Mouse (Mus musculus) spleen, adult 2 months (tissue): ENCODE measurements around the gene Slc29a3. TPM values are rescaled to one million over a fixed set of nuclear protein-coding genes. Genes with fewer than 3 reads are reported as not detected.
"Not testable (repeated sequence)": the region's sequence is repeated elsewhere in the genome, so short reads cannot be mapped to it uniquely, and the experiment has no call there.

Source experiments
- DNase-seq, 2 experiments: peaks; one replicate each; pipeline versions ENCODE4 v3.0.0 to v3.0.0-alpha.2; 2012 to 2021; ENCODE audit warnings: low spot score in 2 of 2, low read depth in 1 of 2
- H3K27ac ChIP-seq: fragments of 200-500 bp; 2 replicates; pipeline ENCODE4 v1.5.1; 2012; ENCODE audit warnings: low read length, inconsistent platforms; ENCODE audit not compliant: insufficient read depth
- H3K27me3 ChIP-seq: fragments of 200-500 bp; 2 replicates; pipeline ENCODE4 v1.6.1; 2012; ENCODE audit warnings: mild to moderate bottlenecking, moderate library complexity, low read length, inconsistent platforms; ENCODE audit not compliant: control insufficient read depth, insufficient read depth
- H3K36me3 ChIP-seq: fragments of 200-500 bp; 2 replicates; pipeline ENCODE4 v1.6.1; 2012; ENCODE audit warnings: mild to moderate bottlenecking, low read length, inconsistent platforms; ENCODE audit not compliant: control insufficient read depth, insufficient read depth
- H3K4me1 ChIP-seq: fragments of 200-500 bp; 2 replicates; pipeline ENCODE4 v1.6.1; 2011; ENCODE audit warnings: inconsistent platforms; ENCODE audit not compliant: control insufficient read depth, insufficient read depth, insufficient read length
- H3K4me3 ChIP-seq: fragments of 200-500 bp; 2 replicates; pipeline ENCODE4 v1.5.1; 2011; ENCODE audit warnings: mild to moderate bottlenecking, inconsistent platforms; ENCODE audit not compliant: insufficient read depth, insufficient read length; ENCODE audit errors: extremely low read depth
- CTCF ChIP-seq: fragments of 200-500 bp; IDR thresholded peaks from 2 replicates; pipeline ENCODE4 v1.5.1; 2011; ENCODE audit warnings: mild to moderate bottlenecking, inconsistent platforms; ENCODE audit not compliant: insufficient read depth, insufficient read length, insufficient replicate concordance; ENCODE audit errors: extremely low read depth
- POLR2A ChIP-seq: fragments of 200-500 bp; IDR thresholded peaks from 2 replicates; pipeline ENCODE4 v1.6.1; 2011; ENCODE audit warnings: low read depth, low read length, inconsistent platforms
- WGBS: fragments of 180-500 bp; shearing (Covaris S2); methylation state at CpG from one replicate; pipeline ENCODE4 v1.1.7; 2018; 5-methylcytosine and 5-hydroxymethylcytosine counted together
- polyA plus RNA-seq: library from polyadenylated mRNA; depleted of rRNA; stranded (reverse); fragments of >200 nt; gene quantifications from 2 replicates; pipeline ENCODE4 v1.2.3, GENCODE M21; 2012

Gene Slc29a3
- polyA plus RNA-seq, 1 experiment: 19.9 TPM

DNA sequence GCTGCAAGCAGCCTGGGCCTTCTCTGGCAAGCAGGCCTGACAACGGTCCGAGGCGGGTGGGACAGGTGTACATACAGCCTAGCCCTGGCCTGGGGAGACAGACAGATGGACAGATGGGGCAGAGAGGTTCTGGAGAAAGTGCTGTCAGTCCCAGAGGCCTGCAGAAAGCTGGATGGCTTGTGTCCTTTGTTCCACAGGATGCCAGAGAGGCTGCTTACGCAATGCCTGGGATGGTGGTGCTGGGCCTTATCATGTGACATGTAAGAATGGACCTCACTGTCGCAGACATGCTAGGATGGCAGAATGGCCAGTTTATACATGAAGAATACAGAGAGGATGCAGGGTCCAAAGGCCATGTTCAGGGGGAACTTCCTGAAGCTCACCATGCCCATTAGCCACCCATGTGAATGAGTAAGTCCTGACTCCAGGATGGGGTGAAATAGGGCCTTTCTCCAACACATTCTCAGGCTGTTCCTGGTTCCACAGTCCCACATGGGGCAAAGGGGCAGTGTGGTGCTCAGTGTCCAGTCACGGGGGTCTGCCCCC is 4.9 kb downstream of the Slc29a3 start:
- H3K4me1 ChIP-seq: peaks cover 33% of the 10 kb centered on the region
- H3K27me3 ChIP-seq: no peaks in the 10 kb centered on the region
- 89% methylated on average over 6 of the region's 6 CpGs for WGBS
- no peak for TF ChIP-seq CTCF
- TF ChIP-seq POLR2A: no peak
- no peak overlapping the region for H3K27ac ChIP-seq
- DNase-seq: no peak
- H3K36me3 ChIP-seq: peaks cover 3% of the 10 kb centered on the region; the same call in 1 of the 2 replicates
- no peak overlapping the region for H3K4me3 ChIP-seq

DNA sequence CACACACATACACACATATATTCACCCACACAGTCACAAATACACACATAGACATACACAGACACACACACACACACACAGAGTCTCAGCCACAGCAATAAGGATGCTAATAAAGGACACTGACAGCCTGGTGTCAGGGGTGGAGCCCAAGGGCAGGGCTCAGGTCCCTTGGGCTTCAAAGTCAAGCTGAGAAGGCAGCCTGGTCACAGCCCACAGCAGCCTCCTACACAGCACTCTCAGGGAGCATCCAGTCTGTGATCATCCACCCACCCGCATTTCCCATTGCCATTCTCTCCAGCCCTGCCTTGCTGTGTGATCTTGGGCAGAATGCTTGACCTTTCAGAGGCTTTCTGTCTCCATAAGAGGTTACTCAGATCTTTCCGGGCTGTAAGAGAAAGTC is 6.1 kb downstream of the Slc29a3 start:
- WGBS: 54% methylated on average over 2 of the region's 2 CpGs
- peaks cover 3% of the 10 kb centered on the region; the same call in 1 of the 2 replicates for H3K36me3 ChIP-seq
- H3K27me3 ChIP-seq: no peaks in the 10 kb centered on the region
- H3K4me1 ChIP-seq: peaks cover 38% of the 10 kb centered on the region
- peak overlapping the region; percentile 21 for H3K27ac ChIP-seq
- TF ChIP-seq POLR2A (no peak), CTCF (no peak)
- H3K4me3 ChIP-seq: no peak overlapping the region
- DNase-seq: peak in 1 of 2 experiments; percentile 52

DNA sequence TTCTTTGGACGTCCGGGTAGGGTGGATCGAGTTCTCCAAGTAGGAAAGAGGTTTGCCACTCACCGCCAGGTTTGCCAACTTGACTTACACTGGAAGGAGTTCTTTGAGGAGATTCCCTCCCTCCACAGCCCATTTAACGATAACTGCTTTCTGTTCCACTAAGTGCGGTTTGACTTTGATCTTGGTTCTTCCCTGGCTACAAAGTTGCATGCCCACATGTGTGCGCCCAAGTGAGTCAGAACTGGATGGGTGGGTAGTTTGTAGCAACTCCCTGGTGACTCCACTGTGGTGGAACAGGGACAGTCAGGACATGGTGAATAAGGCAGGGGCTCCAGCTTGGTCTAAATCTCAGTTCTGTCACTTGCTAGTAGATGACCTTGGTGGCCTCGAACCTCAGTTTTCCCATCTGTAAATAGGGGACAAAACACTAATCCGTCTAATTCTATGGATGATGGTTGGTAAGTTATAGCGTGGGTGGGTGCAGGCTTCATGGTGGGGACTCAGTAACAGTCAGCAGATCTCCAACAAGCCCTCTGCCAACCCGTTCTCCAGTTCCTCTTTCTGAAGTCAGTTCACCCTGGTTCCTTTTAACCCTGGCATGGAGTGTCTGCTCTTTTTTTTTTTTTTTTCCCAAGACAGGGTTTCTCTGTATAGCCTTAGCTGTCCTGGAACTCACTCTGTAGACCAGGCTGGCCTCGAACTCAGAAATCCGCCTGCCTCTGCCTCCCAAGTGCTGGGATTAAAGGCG is 7.9 kb downstream of the Slc29a3 start:
- H3K4me1 ChIP-seq: peaks cover 48% of the 10 kb centered on the region
- no peak for DNase-seq
- 0 out of 2 replicates have a peak, but pooled peaks cover 3% of the 10 kb centered on the region for H3K36me3 ChIP-seq
- H3K27ac ChIP-seq: peak overlapping the region; percentile 64
- 47% methylated on average over 14 of the region's 14 CpGs for whole genome bisulfite sequencing
- no peaks in the 10 kb centered on the region for H3K27me3 ChIP-seq
- TF ChIP-seq CTCF (no peak), POLR2A (no peak)
- no peak overlapping the region for H3K4me3 ChIP-seq

DNA sequence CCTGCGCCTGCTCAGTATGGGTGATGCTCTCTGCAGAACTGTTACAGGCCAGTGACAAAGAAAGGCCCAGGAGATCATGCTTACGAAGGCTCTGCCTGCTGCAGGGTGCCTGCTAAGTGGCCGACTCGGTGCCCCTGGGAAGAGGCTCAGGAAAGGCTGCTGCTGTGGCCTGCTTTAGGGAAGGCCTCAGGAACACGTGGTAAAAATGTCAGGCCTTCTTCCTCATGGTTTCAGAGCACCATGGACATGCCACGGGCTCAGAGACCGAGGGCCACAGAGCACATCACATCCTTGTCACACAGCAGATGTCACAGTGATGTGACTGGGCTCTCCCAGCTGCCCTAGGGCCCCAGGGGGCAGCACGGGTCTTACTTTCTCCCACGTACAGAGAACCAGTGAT is 8.9 kb downstream of the Slc29a3 start:
- Histone ChIP-seq H3K36me3 (0 out of 2 replicates have a peak, but pooled peaks cover 3% of the 10 kb centered on the region), H3K27ac (peak overlapping the region; percentile 47; the same call in 1 of the 2 replicates), H3K4me3 (no peak overlapping the region), H3K4me1 (peaks cover 54% of the 10 kb centered on the region), H3K27me3 (no peaks in the 10 kb centered on the region)
- 46% methylated on average over 9 of the region's 9 CpGs for WGBS
- no peak for TF ChIP-seq POLR2A
- TF ChIP-seq CTCF: no peak
- no peak for DNase-seq

DNA sequence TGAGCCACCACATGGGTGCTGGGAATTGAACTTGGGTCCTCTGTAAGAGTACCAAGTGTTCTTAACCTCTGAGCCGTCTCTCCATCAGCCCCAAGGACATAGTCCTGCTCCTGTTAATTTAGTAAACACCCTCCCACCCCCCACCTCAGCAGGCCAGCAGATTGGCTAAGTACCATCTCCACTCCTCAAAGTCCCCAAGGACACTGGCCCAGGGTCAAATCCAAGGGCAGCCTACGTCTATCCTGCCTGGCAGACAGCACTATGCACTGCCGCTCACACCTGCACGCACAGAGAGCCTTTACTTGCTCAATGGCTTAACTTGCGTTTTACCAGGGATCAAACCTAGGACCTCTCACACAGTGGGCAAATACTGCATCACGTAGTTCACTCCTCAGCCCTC is 9.7 kb downstream of the Slc29a3 start:
- no peaks in the 10 kb centered on the region for H3K27me3 ChIP-seq

DNA sequence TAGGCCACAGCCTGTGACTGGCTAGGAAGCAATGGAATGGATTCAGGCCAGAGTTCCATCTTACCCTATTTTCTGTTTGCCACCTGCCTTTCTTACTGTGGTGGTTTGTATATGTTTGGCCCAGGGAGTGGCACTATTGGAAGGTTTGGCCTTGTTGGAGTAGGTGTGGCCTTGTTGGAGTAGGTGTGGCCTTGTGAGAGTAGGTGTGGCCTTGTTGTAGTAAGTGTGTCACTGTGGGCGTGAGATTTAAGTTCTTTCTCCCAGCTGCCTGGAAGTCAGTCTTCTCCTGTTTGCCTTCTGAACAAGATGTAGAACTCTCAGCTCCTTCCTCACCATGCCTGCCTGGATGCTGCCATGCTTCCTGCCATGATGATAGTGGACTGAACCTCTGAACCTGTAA is 10.3 kb downstream of the Slc29a3 start:
- DNase-seq, H3K36me3 ChIP-seq, H3K27me3 ChIP-seq, H3K27ac ChIP-seq, H3K4me3 ChIP-seq: not testable (repeated sequence)
- WGBS: 79% methylated on average over 1 of the region's 1 CpGs
- peaks cover 59% of the 10 kb centered on the region for H3K4me1 ChIP-seq

More for the DNA sequence above, 9.7 kb downstream of the Slc29a3 start:
- Histone ChIP-seq H3K27ac (no peak overlapping the region), H3K4me3 (no peak overlapping the region), H3K36me3 (no peaks in the 10 kb centered on the region), H3K4me1 (peaks cover 57% of the 10 kb centered on the region)
- 84% methylated on average over 6 of the region's 6 CpGs for WGBS
- no peak for TF ChIP-seq CTCF
- no peak for DNase-seq

DNA sequence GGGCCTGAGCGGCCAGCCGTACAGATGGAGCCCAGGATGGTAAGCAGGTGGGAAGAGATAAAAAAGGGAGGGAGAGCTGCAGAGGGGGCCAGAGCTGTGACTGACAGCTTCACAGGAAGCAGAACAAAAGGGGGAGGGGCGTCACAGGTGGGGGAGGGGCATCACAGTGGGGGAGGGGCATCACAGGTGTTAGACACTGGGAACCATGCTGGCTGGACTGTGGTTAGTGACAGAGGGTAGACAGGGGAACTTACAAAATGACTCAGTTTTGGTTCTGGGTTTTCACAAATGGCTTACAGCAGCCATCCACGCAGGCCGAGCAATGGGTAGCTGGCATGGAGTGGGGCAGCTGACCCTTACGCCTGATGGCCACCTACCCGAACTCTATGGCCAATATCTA is 11.2 kb downstream of the Slc29a3 start:
- TF ChIP-seq CTCF (no peak), POLR2A (no peak)
- peak overlapping the region; percentile 76 for H3K27ac ChIP-seq
- peaks cover 4% of the 10 kb centered on the region; the same call in 1 of the 2 replicates for H3K36me3 ChIP-seq
- peaks cover 52% of the 10 kb centered on the region for H3K4me1 ChIP-seq
- no peaks in the 10 kb centered on the region for H3K27me3 ChIP-seq
- WGBS: 52% methylated on average over 7 of the region's 7 CpGs
- H3K4me3 ChIP-seq: no peak overlapping the region
- DNase-seq: no peak
